Mouse (Mus musculus) embryonic facial prominence, embryonic 15.5 days (tissue): ENCODE data around the gene Bsg. TPM values are rescaled to one million over a fixed set of nuclear protein-coding genes. Genes with fewer than 3 reads are reported as not detected.
A peak's percentile ranks its signal among the peaks of the same experiment; 100 is the strongest.

Experiments
- ATAC-seq: fragments of 200-750 bp; cut with Nextera tagmentation; 2 replicates; pipeline ENCODE4 v1.8.0; 2017; ENCODE audit warnings: low read depth, moderate TSS enrichment; ENCODE audit not compliant: insufficient number of reproducible peaks, low FRiP score, low TSS enrichment
- H3K27ac ChIP-seq: fragments of 300-500 bp; sonication (generic); replicated peaks from 2 replicates; pipeline ENCODE4 v1.5.1; 2015; ENCODE audit warnings: mild to moderate bottlenecking, inconsistent platforms
- H3K27me3 ChIP-seq: fragments of 300-500 bp; sonication (generic); 2 replicates; pipeline ENCODE4 v1.6.1; 2015; ENCODE audit warnings: inconsistent platforms
- H3K36me3 ChIP-seq: fragments of 300-500 bp; sonication (generic); 2 replicates; pipeline ENCODE4 v1.6.1; 2015; ENCODE audit warnings: mild to moderate bottlenecking, inconsistent platforms
- H3K4me1 ChIP-seq: fragments of 300-500 bp; sonication (generic); 2 replicates; pipeline ENCODE4 v1.6.1; 2015; ENCODE audit warnings: inconsistent platforms
- H3K4me2 ChIP-seq: fragments of 300-500 bp; sonication (generic); replicated peaks from 2 replicates; pipeline ENCODE4 v1.6.1; 2015; ENCODE audit warnings: mild to moderate bottlenecking, inconsistent platforms
- H3K4me3 ChIP-seq: fragments of 300-500 bp; sonication (generic); replicated peaks from 2 replicates; pipeline ENCODE4 v1.5.1; 2015; ENCODE audit warnings: mild to moderate bottlenecking, inconsistent platforms
- H3K9ac ChIP-seq: fragments of 300-500 bp; sonication (generic); 2 replicates; pipeline ENCODE4 v1.6.1; 2015; ENCODE audit warnings: inconsistent platforms
- H3K9me3 ChIP-seq: fragments of 300-500 bp; sonication (generic); replicated peaks from 2 replicates; pipeline ENCODE4 v1.6.1; 2016; ENCODE audit warnings: inconsistent platforms
- WGBS: fragments of 180-500 bp; shearing (Covaris S2); methylation state at CpG from one replicate; pipeline ENCODE4 v1.1.7; 2015; 5-methylcytosine and 5-hydroxymethylcytosine counted together
- polyA plus RNA-seq: library from polyadenylated mRNA; unstranded; fragments of >200 nt; fragmentation: Nextera tagmentation; extraction: Ambion mirVana; gene quantifications from 2 replicates; pipeline ENCODE4 v1.2.1, GENCODE M21; 2015

Gene Bsg
- polyA plus RNA-seq, 1 experiment from 2014 or later: 902 TPM

DNA sequence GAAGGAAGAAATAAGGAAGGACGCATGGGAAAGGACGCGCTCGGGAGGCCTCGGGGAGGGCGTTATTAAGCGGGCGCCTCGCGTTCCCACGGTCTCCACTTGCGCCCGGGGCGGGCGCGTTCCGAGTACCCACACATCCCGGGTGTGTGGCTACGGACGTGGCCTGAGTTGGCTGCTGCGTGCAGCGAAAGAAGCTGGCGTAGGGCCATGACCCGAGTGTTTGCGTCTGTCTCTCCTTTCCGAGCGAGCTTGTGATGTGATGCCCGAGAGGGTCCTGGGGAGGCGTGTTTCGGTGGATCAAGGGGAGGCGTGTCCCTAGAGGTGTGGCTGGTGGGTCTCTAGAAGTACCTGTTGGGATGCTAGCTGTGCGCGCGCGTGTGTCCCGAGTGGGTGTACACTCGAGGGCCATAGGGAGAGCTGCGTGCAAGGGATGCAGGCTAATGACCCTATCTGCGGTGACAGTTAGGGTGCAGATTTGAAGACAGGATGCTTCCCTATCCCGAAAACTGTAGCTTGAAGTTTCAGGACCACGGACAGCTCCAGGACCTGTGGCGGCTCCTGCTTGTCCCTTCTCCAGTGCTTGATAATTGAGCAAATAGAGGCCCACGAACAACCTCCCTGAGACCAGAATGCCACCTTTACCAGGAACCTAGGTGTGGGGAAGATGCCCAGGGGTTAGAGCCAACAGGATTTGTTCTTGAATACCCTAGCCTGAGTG lies 13.5 kb downstream of the Bsg start:
- WGBS: 4% methylated on average over 43 of the region's 43 CpGs
- Histone ChIP-seq H3K9ac (no peak overlapping the region), H3K4me3 (peak overlapping the region; percentile 56), H3K27ac (no peak overlapping the region), H3K4me2 (peak overlapping the region; percentile 98), H3K27me3 (peaks cover 59% of the 10 kb centered on the region), H3K9me3 (no peaks in the 10 kb centered on the region), H3K36me3 (no peaks in the 10 kb centered on the region), H3K4me1 (peaks cover 25% of the 10 kb centered on the region)
- no peak for ATAC-seq

DNA sequence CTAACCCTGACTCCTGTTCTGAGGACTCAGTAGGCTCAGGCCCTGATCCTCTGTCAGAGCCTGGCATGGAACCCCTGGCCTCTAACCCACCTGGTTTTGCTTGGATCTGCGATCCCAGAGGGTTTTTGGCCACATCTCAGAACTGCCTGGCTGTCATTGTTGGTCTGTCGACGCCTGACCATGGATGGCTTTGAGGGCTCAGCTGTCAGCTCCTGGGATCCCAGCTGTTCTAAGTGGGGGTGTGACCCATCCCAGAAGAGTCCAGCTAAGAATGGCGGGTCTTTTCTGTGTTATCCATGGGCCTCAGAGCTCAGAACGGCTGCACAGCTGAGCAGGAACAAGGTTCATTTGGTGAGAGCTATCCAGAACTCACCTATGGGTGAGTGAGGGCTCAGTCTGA lies 16.8 kb downstream of the Bsg start:
- H3K27ac ChIP-seq: no peak overlapping the region
- H3K4me1 ChIP-seq: peaks cover 22% of the 10 kb centered on the region
- no peak overlapping the region for H3K4me2 ChIP-seq
- H3K9ac ChIP-seq: no peak overlapping the region
- H3K27me3 ChIP-seq: peaks cover 36% of the 10 kb centered on the region
- H3K36me3 ChIP-seq: no peaks in the 10 kb centered on the region
- 70% methylated on average over 5 of the region's 5 CpGs for WGBS
- no peak overlapping the region for H3K4me3 ChIP-seq
- no peaks in the 10 kb centered on the region for H3K9me3 ChIP-seq
- no peak for ATAC-seq

DNA sequence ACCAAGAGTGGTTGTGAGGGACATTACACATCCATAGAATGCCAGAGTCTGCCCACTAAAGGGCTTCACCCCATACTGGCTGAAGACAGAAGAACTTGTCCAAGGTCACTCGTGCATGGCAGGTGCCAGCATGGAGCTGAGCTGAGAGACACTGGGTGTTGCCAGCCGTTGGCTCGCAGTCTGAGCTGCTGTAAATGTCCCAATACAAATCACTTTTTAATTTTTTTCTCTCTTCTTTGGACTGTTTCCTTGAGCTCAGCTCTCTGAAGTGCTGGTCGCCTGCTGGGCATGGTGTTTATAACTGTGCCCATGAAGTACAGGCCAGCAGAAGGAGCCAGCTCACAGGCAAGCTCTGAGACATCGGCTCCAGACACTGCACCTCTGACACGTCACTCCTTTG lies 18.8 kb downstream of the Bsg start:
- Histone ChIP-seq H3K4me1 (peaks cover 4% of the 10 kb centered on the region; the same call in 1 of the 2 replicates), H3K4me2 (no peak overlapping the region), H3K27ac (no peak overlapping the region), H3K36me3 (no peaks in the 10 kb centered on the region), H3K9ac (no peak overlapping the region), H3K9me3 (no peaks in the 10 kb centered on the region), H3K27me3 (peaks cover 16% of the 10 kb centered on the region), H3K4me3 (no peak overlapping the region)
- WGBS: 61% methylated on average over 6 of the region's 6 CpGs
- ATAC-seq: no peak

DNA sequence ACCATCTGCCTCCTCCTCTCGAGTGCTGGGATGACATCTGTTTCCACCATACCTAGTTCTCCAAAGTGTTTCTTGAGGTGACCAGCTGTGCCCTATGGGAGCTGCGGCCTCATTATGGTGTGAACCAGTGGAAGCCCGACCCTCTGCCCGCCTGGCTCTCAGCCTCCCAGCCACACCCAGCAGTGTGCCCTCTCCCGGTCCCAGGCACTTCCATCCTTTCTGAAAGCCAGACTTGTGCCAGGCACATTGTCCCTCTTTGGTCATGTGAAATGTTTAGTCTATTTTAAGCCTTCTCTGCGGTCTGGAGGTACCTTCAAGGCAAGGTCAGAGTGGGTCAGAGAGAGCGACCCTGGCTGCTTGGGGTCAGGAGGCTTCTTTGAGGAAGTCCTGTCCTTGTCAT lies 19.4 kb downstream of the Bsg start:
- Histone ChIP-seq H3K9ac (no peak overlapping the region), H3K4me3 (no peak overlapping the region), H3K27ac (no peak overlapping the region), H3K4me1 (peaks cover 4% of the 10 kb centered on the region; the same call in 1 of the 2 replicates), H3K27me3 (peaks cover 10% of the 10 kb centered on the region), H3K9me3 (no peaks in the 10 kb centered on the region), H3K4me2 (no peak overlapping the region), H3K36me3 (no peaks in the 10 kb centered on the region)
- 80% methylated on average over 7 of the region's 7 CpGs for WGBS
- no peak for ATAC-seq

DNA sequence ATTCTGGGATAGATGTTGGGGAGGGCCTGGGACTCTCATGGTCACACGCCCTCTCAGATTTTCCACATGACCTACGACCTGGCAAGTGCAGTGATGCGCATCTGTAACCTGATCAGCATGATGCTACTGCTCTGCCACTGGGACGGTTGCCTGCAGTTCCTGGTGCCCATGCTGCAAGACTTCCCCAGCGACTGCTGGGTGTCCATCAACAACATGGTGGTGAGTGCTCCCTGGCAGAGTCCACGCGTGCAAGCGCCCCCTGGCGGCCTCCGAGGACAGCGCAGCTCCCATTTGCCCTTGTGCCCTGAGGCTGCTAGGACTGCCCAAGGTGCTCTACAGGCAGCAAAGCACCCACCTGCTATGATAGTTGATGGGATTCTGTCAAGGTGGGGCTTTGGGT lies 21.8 kb downstream of the Bsg start:
- H3K9me3 ChIP-seq: no peaks in the 10 kb centered on the region
- peaks cover 4% of the 10 kb centered on the region; the same call in 1 of the 2 replicates for H3K4me1 ChIP-seq
- no peak overlapping the region for H3K4me3 ChIP-seq
- no peak overlapping the region for H3K9ac ChIP-seq
- WGBS: 32% methylated on average over 11 of the region's 11 CpGs
- no peaks in the 10 kb centered on the region; the same call in 1 of the 2 replicates for H3K27me3 ChIP-seq
- no peak overlapping the region for H3K4me2 ChIP-seq
- no peaks in the 10 kb centered on the region for H3K36me3 ChIP-seq
- ATAC-seq: no peak
- H3K27ac ChIP-seq: no peak overlapping the region

DNA sequence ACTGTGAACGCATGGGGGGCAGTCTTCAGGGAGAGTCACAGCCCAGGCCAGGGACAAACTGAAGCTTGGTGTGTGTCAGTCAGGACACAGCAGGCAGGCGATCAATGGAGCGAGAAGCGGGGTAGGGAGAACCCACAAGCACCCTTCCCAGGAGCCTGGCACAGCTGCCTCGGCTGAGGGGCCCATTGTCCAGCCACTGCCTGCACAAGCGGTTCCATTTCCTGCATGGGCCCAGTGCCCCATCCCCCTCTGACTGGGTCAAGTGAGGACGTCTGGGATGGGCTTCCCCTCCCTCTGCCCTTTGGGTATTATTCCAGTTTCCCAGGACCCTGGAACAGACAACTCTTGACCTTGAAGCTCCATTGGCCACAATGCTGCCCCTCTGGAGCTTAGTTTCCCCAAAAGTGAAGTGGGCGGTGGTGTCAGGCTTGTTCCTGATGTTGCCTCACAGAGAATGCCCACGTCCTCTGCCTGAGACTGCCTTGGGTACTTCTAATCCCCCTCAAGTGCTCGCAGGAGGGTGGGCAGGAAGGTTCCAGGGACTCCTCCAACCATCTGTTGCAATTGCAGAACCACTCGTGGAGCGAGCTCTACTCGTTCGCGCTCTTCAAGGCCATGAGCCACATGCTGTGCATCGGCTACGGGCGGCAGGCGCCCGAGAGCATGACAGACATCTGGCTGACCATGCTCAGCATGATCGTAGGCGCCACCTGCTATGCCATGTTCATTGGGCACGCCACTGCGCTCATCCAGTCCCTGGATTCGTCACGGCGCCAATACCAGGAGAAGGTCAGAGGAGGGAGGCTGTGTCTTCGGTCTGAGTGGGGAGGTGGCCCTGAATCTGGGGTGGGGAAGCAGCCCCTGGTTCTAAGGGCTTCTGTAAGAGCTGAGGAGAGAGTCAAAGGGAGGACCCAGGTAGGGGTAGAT lies 24.3 kb downstream of the Bsg start:
- H3K27me3 ChIP-seq: no peaks in the 10 kb centered on the region
- H3K9me3 ChIP-seq: no peaks in the 10 kb centered on the region
- no peak overlapping the region for H3K4me2 ChIP-seq
- H3K4me1 ChIP-seq: no peaks in the 10 kb centered on the region
- H3K9ac ChIP-seq: no peak overlapping the region
- 71% methylated on average over 28 of the region's 28 CpGs for WGBS
- no peak overlapping the region for H3K4me3 ChIP-seq
- no peak for ATAC-seq
- peaks cover 8% of the 10 kb centered on the region for H3K36me3 ChIP-seq
- no peak overlapping the region for H3K27ac ChIP-seq

DNA sequence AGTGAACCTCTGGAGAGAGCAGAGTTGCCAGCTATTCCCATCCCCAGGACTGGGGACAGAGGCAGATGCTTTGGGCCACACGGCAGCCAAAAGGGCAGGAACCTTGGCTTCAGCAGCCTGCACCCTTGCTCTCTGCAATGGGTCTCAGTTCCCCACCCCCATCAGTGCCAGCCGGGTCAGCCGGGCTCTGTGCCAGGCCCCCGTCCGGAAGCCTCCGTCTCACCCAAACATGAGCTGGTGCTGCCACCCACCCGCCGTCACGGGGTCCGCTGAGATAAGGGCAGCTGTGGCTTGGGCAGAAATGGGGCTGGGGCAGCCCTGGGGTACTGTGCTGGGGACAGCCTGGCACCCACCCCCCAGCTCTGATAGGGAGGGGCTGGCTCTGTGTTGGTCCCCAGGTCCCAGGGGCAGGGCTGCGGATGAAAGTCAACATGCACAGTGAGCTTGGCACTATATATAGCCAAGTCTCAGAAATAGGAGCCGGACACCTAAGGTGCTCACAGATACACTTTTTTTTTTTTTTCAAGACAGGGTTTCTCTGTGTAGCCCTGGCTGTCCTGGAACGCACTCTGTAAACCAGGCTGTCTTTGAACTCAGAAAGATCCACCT lies 25.2 kb downstream of the Bsg start:
- Histone ChIP-seq H3K27ac (no peak overlapping the region), H3K9me3 (no peaks in the 10 kb centered on the region), H3K4me1 (no peaks in the 10 kb centered on the region), H3K27me3 (no peaks in the 10 kb centered on the region), H3K4me3 (no peak overlapping the region), H3K9ac (no peak overlapping the region), H3K36me3 (peaks cover 17% of the 10 kb centered on the region), H3K4me2 (no peak overlapping the region)
- 83% methylated on average over 13 of the region's 13 CpGs for WGBS
- no peak for ATAC-seq

DNA sequence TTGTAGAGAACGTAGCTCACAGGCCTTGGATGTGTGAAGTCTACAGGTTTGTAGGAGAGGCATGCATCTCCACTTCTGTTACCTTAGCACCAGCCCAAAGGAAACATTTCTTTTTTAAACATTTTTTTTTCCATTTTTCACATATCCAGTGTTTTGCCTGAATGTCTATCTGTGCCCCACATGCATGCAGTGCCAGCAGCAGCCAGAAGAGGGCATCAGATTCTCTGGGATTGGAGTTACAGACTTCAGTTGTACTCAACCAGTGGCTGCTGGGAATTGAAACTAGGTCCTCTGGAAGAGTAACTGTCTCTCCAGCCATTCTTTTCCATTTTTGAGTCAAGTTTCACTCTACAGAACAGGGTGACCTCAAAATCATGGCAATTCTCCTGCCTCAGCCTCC lies 28.2 kb downstream of the Bsg start:
- H3K27me3 ChIP-seq: no peaks in the 10 kb centered on the region; the same call in 1 of the 2 replicates
- no peak overlapping the region for H3K4me3 ChIP-seq
- ATAC-seq: no peak
- H3K9me3 ChIP-seq: peaks cover 9% of the 10 kb centered on the region
- no peak overlapping the region for H3K4me2 ChIP-seq
- no peak overlapping the region for H3K9ac ChIP-seq
- no peak overlapping the region for H3K27ac ChIP-seq
- H3K4me1 ChIP-seq: no peaks in the 10 kb centered on the region
- WGBS: 100% methylated on average over 1 of the region's 1 CpGs
- peaks cover 47% of the 10 kb centered on the region for H3K36me3 ChIP-seq

DNA sequence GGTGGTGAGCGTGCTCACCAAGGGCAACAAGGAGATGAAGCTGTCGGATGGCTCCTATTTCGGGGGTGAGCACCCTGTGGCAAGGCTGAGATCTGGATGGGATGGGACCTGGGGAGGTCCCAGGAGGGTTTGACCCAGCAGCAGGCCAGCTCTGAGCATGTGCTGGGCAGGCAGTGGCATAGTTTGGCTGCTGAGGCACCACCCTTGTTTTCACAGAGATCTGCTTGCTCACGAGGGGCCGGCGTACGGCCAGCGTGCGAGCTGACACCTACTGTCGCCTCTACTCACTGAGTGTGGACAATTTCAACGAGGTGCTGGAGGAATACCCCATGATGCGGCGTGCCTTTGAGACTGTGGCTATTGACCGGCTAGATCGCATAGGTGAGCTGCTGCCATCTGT lies 29.6 kb downstream of the Bsg start:
- Histone ChIP-seq H3K9ac (no peak overlapping the region), H3K36me3 (peaks cover 60% of the 10 kb centered on the region), H3K4me1 (no peaks in the 10 kb centered on the region), H3K9me3 (peaks cover 23% of the 10 kb centered on the region), H3K4me3 (no peak overlapping the region), H3K4me2 (no peak overlapping the region), H3K27me3 (no peaks in the 10 kb centered on the region; the same call in 1 of the 2 replicates), H3K27ac (no peak overlapping the region)
- 92% methylated on average over 15 of the region's 15 CpGs for WGBS
- ATAC-seq: no peak

DNA sequence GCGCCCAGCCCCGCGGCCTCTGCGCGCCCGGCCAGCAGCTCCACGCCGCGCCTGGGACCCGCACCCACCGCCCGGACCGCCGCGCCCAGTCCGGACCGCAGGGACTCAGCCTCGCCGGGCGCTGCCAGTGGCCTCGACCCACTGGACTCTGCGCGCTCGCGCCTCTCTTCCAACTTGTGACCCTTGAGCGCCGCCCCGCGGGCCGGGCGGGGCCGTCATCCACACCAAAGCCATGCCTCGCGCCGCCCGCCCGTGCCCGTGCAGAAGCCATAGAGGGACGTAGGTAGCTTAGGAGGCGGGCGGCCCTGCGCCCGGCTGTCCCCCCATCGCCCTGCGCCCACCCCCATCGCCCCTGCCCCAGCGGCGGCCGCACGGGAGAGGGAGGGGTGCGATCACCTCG lies 31.1 kb downstream of the Bsg start:
- 36% methylated on average over 48 of the region's 52 CpGs for WGBS
- peaks cover 38% of the 10 kb centered on the region for H3K9me3 ChIP-seq
- no peak for ATAC-seq

DNA sequence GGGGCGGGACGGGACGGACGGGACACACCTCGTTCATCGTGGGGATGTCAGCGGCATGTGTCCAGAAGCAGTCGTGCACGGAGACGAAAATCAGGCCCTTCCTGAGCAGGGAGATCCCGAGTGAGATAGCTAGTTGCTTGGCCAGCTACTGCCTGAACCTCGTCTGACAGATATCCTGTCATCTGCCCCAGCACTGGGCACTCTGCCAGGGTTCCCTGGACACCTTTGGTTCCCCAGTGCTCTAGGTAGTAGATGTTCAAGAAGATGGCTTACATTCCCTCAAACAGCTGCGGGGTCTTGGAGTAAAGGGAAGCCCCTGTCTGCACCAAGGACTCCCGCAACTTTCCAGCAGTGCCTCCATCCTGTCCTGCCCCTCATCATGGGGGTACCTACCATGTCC lies 32.4 kb downstream of the Bsg start:
- no peak overlapping the region for H3K27ac ChIP-seq
- no peaks in the 10 kb centered on the region; the same call in 1 of the 2 replicates for H3K27me3 ChIP-seq
- H3K36me3 ChIP-seq: peaks cover 89% of the 10 kb centered on the region
- no peak overlapping the region for H3K9ac ChIP-seq
- no peaks in the 10 kb centered on the region for H3K4me1 ChIP-seq
- ATAC-seq: no peak
- peaks cover 42% of the 10 kb centered on the region for H3K9me3 ChIP-seq
- WGBS: 90% methylated on average over 14 of the region's 14 CpGs
- H3K4me3 ChIP-seq: no peak overlapping the region
- no peak overlapping the region for H3K4me2 ChIP-seq

More for the DNA sequence above, 31.1 kb downstream of the Bsg start:
- H3K9ac ChIP-seq: no peak overlapping the region
- H3K4me2 ChIP-seq: no peak overlapping the region
- H3K36me3 ChIP-seq: peaks cover 76% of the 10 kb centered on the region
- H3K27me3 ChIP-seq: no peaks in the 10 kb centered on the region; the same call in 1 of the 2 replicates
- H3K27ac ChIP-seq: no peak overlapping the region
- H3K4me3 ChIP-seq: no peak overlapping the region
- no peaks in the 10 kb centered on the region for H3K4me1 ChIP-seq
